Mouse (Mus musculus): ENCODE data around the gene Ap1s3. TPM values are rescaled to one million over a fixed set of nuclear protein-coding genes. Genes with fewer than 3 reads are reported as not detected.

The Ap1s3 gene
- total RNA-seq (2023), result 13.6 TPM

GRCm38 (mm10) chr1:79671543-79672337, at the start of gene Ap1s3:
TSS of gene Ap1s3 (minus strand) at chr1:79671972.

Other genes starting within 250 kb of the Ap1s3 start
- gene Scg2, start 231.9 kb downstream of the Ap1s3 start, total RNA-seq (2023), result not detected
- gene Mrpl44, start 104.0 kb upstream of the Ap1s3 start, total RNA-seq (2023), result 17.1 TPM
- 35.6 TPM for gene Wdfy1, start 104.2 kb upstream of the Ap1s3 start, total RNA-seq (2023)
- 0.95 TPM for gene Serpine2, start 189.2 kb upstream of the Ap1s3 start, total RNA-seq (2023)

Measured in CD4-positive naive resting alpha-beta T cell, adult 57 days (primary cell).